Mouse (Mus musculus): ENCODE results near the gene Prpf38b.
"Not testable (repeated sequence)": the region's sequence is repeated elsewhere in the genome, so short reads cannot be mapped to it uniquely, and the experiment has no call there.

GRCm38 (mm10) chr3:108862282-108862681 is 49.2 kb downstream of the Prpf38b start:
- not testable (repeated sequence) for TF ChIP-seq ZNF384 (IDR thresholded peaks at IDR 0.05; ENCODE audit: low read depth, low read length); ZC3H11A (IDR thresholded peaks at IDR 0.05; ENCODE audit: borderline replicate concordance, low read depth, low read length); CHD2 (IDR thresholded peaks at IDR 0.05; ENCODE audit: low read depth, low read length); MAFK (IDR thresholded peaks at IDR 0.05; ENCODE audit: insufficient read depth, low read depth, low read length)

All from ES-E14 (cell line).